Mouse (Mus musculus): ENCODE data around the gene Klra8.
"Not testable (repeated sequence)": the region's sequence is repeated elsewhere in the genome, so short reads cannot be mapped to it uniquely, and the experiment has no call there.

DNA sequence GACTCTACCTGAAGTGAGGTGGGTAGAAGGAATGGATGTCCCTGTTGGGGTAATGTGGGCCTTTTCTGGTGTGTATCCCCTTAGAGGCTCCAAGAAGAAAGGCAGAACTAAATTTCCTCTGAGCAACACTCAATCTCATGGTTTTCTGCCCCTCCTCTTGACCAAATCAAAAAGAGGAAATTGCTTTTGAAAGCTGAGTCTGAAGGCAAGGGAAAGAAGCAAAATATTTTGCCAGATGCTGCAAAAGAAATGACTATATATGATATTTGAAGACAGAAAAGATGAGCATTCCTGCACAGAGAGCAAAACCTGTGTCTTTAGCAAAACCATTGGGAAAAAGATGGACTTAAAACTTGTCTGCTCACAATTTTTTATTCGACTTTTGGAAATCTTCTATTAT is 62.5 kb downstream of the Klra8 start, which contains the start of gene Klra4:
- not testable (repeated sequence) for TF ChIP-seq CTCF, POLR2A (IDR thresholded peaks at IDR 0.05; ENCODE audit: insufficient read depth, low read depth, low read length)
